Mouse (Mus musculus): Measurements from ENCODE around the gene Nxph4. TPM values are rescaled to one million over a fixed set of nuclear protein-coding genes. Genes with fewer than 3 reads are reported as not detected.

Nxph4 gene
- polyA plus RNA-seq, 1 experiment, result 1.1 TPM

DNA sequence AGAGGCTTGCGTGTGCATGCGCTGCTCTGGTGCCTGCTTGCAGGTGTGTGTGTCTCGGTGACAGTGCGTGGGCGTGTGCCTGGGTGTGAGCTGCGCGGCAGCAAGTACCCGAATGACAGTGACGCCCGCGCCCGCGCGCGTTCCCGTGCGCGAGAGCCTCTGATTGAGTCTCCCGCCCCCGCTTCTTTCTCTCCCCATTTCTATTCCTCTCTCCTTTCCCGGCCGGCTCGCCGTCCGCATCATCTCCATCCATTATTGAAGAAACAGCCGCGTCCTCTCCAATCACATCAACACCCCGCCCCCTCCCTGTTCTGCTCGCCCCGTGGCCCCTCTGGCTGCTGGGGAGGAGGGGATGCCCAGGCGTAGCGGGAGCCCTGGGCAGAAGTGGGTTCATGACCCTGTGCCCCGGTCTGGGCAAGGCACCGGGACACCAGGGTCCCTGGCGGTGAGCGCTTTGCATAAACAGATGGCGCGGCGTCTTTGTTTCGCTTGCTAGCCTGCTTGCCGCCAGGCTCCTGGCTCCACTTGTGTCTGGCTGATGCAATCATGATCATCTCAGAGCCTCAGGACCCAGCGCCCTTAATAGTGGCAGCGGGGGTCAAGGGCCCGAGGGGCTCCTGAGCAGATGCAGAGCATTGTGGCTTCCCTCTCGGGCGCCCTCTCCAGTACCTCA is 22.6 kb downstream of the Nxph4 start:
- Histone ChIP-seq H3K4me1 (ENCODE audit: control insufficient read depth, insufficient read depth, low read length) (no peaks in the 10 kb centered on the region; the same call in none of the 2 replicates), H3K4me3 (ENCODE audit: insufficient read depth, low read length) (peak overlapping the region; percentile 57), H3K27ac (ENCODE audit: insufficient read depth, low read length) (peak overlapping the region; percentile 38; the same call in 1 of the 2 replicates)
- TF ChIP-seq POLR2A (IDR thresholded peaks at IDR 0.05; ENCODE audit: low read depth, low read length), result peak; percentile 39
- no peak for TF ChIP-seq CTCF (IDR thresholded peaks at IDR 0.05; ENCODE audit: borderline replicate concordance, insufficient read depth, low read length)

DNA sequence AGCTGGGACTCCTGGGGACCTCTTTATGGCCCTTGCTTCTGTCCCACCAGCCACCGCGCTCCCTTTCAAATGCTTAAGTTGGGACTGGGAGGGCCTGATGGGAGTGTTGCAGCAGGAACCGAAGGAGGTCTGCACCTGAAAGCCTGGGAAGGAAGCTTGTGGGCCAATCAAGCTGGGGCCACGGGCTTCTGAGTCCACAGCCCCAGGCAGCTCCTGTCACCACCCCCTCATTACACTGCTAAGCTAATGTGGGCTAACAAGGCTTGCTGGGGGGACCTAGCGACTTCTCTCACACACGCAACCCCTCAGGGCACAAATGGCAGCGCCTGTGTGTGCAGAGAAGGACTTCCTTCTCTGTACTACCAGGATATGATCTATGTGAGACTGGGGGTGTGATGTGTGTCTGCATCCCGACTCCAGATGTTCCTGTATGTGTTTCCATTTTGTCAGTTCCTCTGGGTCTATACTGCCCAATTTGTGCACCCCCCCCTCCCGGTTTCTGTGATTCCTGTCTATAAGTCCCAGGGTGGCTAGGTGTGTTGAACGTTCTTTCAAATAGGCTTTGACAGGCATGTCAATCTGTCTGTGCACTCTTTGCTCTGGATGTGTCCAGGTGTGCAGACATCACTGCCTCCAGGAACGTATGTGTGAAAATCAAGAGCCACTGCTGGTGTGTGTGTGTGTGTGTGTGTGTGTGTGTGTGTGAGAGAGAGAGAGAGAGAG is 23.3 kb downstream of the Nxph4 start:
- Histone ChIP-seq H3K4me1 (ENCODE audit: control insufficient read depth, insufficient read depth, low read length) (no peaks in the 10 kb centered on the region; the same call in none of the 2 replicates), H3K27ac (ENCODE audit: insufficient read depth, low read length) (no peak overlapping the region), H3K4me3 (ENCODE audit: insufficient read depth, low read length) (peak overlapping the region; percentile 57)
- TF ChIP-seq POLR2A (IDR thresholded peaks at IDR 0.05; ENCODE audit: low read depth, low read length) (no peak), CTCF (IDR thresholded peaks at IDR 0.05; ENCODE audit: borderline replicate concordance, insufficient read depth, low read length) (no peak)

DNA sequence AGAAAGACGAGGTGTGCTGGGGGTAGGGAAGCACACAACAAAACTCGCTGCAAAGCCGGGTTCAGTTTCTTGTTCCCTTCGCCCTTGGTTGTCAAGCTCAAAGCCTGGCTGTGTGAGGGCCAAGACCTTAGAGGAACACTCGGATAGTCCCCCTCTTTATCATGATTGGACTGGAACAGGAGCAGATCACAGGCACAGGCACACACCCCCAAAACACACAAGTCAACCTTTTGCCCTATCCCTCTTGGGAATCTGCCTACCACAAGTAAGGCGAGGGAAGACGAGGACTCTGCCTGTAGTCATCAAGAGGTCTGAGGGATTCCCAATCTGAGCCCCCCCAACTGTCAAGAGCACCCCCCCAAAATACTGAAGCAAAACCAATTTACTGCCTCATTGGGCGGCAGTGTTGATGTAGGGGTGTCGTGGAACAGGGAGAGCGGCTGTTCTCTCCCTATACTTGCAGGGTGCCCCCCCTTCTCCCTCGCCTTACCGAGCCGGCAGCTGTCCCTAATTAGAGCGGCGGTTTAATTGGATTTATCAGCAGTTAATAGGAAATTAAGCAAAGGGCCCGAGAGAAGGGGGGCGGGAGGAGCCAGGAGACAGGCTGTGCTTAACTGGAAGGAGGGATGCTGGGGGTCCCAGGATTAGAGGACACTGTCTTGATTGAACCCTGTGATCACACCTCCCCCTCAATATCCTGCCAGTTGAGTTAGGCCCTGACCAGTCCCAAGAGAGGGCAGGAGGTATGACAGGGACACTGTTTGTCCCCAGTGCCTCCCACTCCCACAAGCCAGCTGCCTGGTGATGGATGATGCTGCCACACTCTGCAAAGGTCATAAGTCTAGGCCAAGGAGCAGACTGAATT is 24.3 kb downstream of the Nxph4 start:
- TF ChIP-seq CTCF (IDR thresholded peaks at IDR 0.05; ENCODE audit: borderline replicate concordance, insufficient read depth, low read length), result no peak
- no peak for TF ChIP-seq POLR2A (IDR thresholded peaks at IDR 0.05; ENCODE audit: low read depth, low read length)
- Histone ChIP-seq H3K27ac (ENCODE audit: insufficient read depth, low read length) (no peak overlapping the region), H3K4me3 (ENCODE audit: insufficient read depth, low read length) (no peak overlapping the region), H3K4me1 (ENCODE audit: control insufficient read depth, insufficient read depth, low read length) (no peaks in the 10 kb centered on the region; the same call in none of the 2 replicates)

DNA sequence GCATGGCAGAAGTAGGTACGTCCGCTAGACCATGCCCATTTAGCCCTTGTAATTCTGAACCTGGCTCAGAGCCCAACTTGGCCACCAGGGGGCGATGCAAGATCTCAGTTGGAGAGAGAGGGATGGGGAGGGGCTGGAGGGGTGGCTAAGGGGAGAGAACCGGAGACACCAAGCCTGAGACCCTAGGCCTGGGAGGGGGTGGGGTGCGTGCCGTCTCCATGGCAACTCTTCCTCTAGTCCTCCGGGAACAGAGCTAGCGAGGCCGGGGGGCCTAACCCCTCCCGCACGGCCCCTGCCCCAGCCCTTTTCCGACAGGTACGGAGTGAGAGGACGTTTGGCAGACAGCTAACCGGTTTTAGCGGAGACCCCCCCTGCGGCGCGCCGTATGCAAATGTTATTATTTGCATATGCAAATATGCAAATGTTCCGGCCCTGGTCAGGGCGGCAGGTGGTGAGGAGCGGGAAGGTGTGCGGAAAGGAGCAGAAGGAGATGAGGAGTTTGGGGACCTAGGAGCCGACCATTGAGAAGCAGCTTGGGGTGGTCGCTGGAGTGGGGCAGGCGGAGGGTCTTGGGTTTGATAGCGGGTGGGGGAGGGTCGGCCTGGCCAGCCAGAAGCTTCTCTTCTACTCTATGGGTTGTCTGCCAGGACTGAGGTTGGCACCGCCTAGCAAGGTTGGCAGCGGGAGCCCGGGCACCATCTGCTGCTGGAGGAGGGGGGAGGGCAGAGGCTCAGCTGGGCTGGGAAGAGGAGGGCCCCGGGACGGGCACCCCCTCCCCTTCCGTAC is 25.1 kb downstream of the Nxph4 start:
- TF ChIP-seq POLR2A (IDR thresholded peaks at IDR 0.05; ENCODE audit: low read depth, low read length), result no peak
- peak; percentile 63 for TF ChIP-seq CTCF (IDR thresholded peaks at IDR 0.05; ENCODE audit: borderline replicate concordance, insufficient read depth, low read length)
- no peak overlapping the region for H3K27ac ChIP-seq (ENCODE audit: insufficient read depth, low read length)
- H3K4me1 ChIP-seq (ENCODE audit: control insufficient read depth, insufficient read depth, low read length), result no peaks in the 10 kb centered on the region; the same call in none of the 2 replicates
- H3K4me3 ChIP-seq (ENCODE audit: insufficient read depth, low read length), result no peak overlapping the region

DNA sequence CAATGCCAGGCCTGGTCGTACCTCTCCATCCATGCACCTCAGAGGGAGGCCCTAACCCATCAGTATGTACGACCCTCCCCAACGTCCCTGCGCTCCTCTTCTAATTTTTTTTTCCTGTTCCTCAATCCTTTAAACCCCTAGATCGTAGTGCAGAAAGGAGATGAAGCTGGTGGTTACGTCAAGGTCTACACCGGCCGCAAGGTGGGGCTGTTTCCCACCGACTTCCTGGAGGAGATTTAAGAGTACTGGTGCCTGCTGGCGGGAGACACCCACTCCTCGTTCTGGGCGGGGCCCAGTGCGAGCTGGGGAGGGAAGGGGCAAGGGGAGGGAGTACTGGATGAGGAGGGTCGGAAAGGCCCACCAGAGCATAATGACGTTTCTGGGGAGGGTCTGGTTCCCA is 26.1 kb downstream of the Nxph4 start:
- no peak overlapping the region for H3K4me3 ChIP-seq (ENCODE audit: insufficient read depth, low read length)
- no peaks in the 10 kb centered on the region; the same call in none of the 2 replicates for H3K4me1 ChIP-seq (ENCODE audit: control insufficient read depth, insufficient read depth, low read length)
- TF ChIP-seq POLR2A (IDR thresholded peaks at IDR 0.05; ENCODE audit: low read depth, low read length), result no peak
- TF ChIP-seq CTCF (IDR thresholded peaks at IDR 0.05; ENCODE audit: borderline replicate concordance, insufficient read depth, low read length), result peak; percentile 64; the same call in 1 of the 2 replicates
- no peak overlapping the region for H3K27ac ChIP-seq (ENCODE audit: insufficient read depth, low read length)

DNA sequence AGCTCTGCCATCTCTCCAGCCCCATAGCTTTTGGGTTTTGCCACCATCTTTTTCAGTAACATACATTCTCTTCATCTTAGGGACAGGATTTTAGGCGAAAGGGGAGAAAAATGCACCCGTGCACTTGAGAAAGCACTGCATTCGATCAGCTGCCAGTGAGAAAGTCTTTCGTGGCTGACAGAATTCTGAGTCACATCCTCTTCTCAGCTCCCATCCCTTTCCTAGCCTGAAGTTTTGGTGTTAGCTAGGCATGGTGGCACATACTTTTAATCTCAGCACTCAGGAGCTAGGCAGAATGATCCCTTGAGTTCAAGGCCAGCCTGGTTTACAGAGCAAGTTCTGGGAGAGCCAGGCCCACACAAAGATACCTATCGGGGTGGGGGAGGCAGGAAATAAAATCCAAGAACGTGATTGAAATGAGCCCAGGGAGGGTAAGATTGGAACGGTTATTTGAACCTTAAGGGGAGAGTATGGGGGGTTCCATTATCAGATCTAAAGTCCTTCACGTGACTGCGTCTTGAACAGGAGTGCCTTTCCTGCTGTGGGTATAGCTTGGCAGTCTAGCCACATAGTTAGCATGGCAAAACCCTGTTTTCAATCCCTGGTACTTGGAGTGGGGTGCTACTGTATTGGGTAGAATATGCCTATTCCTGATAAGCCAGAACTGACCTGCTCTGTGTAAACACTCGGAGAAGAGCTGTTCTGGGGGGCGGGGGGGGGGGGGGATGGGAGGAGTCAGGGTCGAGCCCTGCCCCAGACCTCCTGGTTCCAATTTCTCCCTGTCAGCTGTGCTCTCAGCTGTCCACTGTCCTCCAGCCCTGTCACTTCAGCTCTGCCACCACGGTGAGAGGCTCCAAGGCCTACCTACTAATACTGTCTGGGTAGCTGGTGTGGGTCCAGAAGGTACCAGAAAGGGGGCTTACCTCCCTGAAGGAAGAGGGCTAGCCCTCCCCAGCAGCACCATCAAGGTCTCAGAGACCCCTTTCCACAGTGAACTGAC is 33.2 kb downstream of the Nxph4 start, which contains the start of gene Stac3:
TSS of gene Stac3 (plus strand) at position 793 of the 1,000 bp plus-strand sequence.
- H3K4me3 ChIP-seq (ENCODE audit: insufficient read depth, low read length), result no peak within 1 kb of the TSS
- peaks cover 14% of the 10 kb centered on the region for H3K4me1 ChIP-seq (ENCODE audit: control insufficient read depth, insufficient read depth, low read length)
- TF ChIP-seq CTCF (IDR thresholded peaks at IDR 0.05; ENCODE audit: borderline replicate concordance, insufficient read depth, low read length) (no peak), POLR2A (IDR thresholded peaks at IDR 0.05; ENCODE audit: low read depth, low read length) (no peak)
- H3K27ac ChIP-seq (ENCODE audit: insufficient read depth, low read length), result peak within 1 kb of the TSS; percentile 89

DNA sequence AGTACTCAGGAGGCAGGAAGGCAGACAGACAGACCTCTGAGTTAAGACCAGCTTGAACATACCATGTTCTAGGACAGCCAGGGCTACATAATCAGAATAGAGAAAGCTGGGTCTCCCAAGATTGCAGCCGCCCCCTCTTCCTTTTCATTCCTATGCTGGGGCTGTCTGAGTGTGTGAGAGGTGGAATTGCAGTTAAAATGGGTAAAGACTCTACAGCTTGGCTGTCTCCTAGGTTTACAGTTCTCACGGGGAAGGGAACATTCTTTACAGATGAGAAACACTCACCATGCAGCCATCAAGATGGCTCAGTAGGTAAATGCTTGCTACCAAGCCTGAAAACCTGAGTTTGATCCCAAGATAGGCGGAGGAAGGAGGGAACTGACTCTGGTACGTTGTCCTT is 34.3 kb downstream of the Nxph4 start:
- Histone ChIP-seq H3K4me3 (ENCODE audit: insufficient read depth, low read length) (no peak overlapping the region), H3K4me1 (ENCODE audit: control insufficient read depth, insufficient read depth, low read length) (peaks cover 14% of the 10 kb centered on the region), H3K27ac (ENCODE audit: insufficient read depth, low read length) (peak overlapping the region; percentile 89)
- TF ChIP-seq CTCF (IDR thresholded peaks at IDR 0.05; ENCODE audit: borderline replicate concordance, insufficient read depth, low read length) (no peak), POLR2A (IDR thresholded peaks at IDR 0.05; ENCODE audit: low read depth, low read length) (no peak)

DNA sequence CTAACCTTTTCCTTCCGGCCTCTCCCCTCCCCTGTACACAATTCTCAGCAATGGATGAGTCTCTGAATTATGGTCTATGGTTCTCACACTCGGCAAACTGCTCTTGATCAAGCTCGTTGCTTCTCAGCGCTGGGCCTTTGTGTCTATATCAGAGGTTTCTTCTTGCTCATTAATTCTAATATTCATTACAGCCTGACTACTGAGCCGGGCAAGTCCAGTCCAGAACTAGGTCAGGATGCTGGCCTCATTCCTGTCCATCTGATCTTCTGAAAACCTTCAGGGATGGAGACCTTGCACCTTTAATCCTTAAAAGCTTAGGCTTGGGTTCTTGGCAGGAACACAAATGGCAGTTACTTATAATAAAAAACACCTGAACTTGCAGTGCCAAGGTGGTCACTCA is 34.8 kb downstream of the Nxph4 start:
- peaks cover 14% of the 10 kb centered on the region for H3K4me1 ChIP-seq (ENCODE audit: control insufficient read depth, insufficient read depth, low read length)
- H3K4me3 ChIP-seq (ENCODE audit: insufficient read depth, low read length), result no peak overlapping the region
- TF ChIP-seq POLR2A (IDR thresholded peaks at IDR 0.05; ENCODE audit: low read depth, low read length) (no peak), CTCF (IDR thresholded peaks at IDR 0.05; ENCODE audit: borderline replicate concordance, insufficient read depth, low read length) (no peak)
- H3K27ac ChIP-seq (ENCODE audit: insufficient read depth, low read length), result peak overlapping the region; percentile 89
